Mouse (Mus musculus) G1E-ER4 (cell line): Measurements from ENCODE around the gene Lrrc74a. TPM values are rescaled to one million over a fixed set of nuclear protein-coding genes. Genes with fewer than 3 reads are reported as not detected.

ENCODE experiments used
- GATA1 ChIP-seq: IDR thresholded peaks from one replicate; pipeline ENCODE4 v1.8.0; 2012; ENCODE audit warnings: low read length, inconsistent platforms
- polyA plus RNA-seq: library from polyadenylated mRNA; stranded (reverse); fragments of >175 nt; gene quantifications from 2 replicates; pipeline ENCODE4 v1.2.3, GENCODE M21; 2012

Gene Lrrc74a
- polyA plus RNA-seq, 1 experiment: not detected

- TF ChIP-seq GATA1: no peak
Measured at GRCm38 (mm10) chr12:86794331-86794730, 60.2 kb downstream of the Lrrc74a start.

- TF ChIP-seq GATA1: no peak
Measured at GRCm38 (mm10) chr12:86795076-86795837, 61.1 kb downstream of the Lrrc74a start.

GRCm38 (mm10) chr12:86795838-86796232, 61.7 kb downstream of the Lrrc74a start:
- TF ChIP-seq GATA1: no peak

- no peak for TF ChIP-seq GATA1
Measured at GRCm38 (mm10) chr12:86796351-86796750, 62.2 kb downstream of the Lrrc74a start.

GRCm38 (mm10) chr12:86797771-86798170, 63.6 kb downstream of the Lrrc74a start:
- no peak for TF ChIP-seq GATA1

- TF ChIP-seq GATA1: no peak
Measured at GRCm38 (mm10) chr12:86798773-86799540, 64.8 kb downstream of the Lrrc74a start.

GRCm38 (mm10) chr12:86799786-86800185, 65.6 kb downstream of the Lrrc74a start:
- no peak for TF ChIP-seq GATA1

- no peak for TF ChIP-seq GATA1
Measured at GRCm38 (mm10) chr12:86800336-86800735, 66.2 kb downstream of the Lrrc74a start.

- TF ChIP-seq GATA1: peak; percentile 70
Measured at GRCm38 (mm10) chr12:86800765-86801147, 66.6 kb downstream of the Lrrc74a start.

- TF ChIP-seq GATA1: no peak
Measured at GRCm38 (mm10) chr12:86801148-86802004, 67.2 kb downstream of the Lrrc74a start.

GRCm38 (mm10) chr12:86802005-86802671, 68.0 kb downstream of the Lrrc74a start:
- TF ChIP-seq GATA1: no peak

- TF ChIP-seq GATA1: no peak
Measured at GRCm38 (mm10) chr12:86802899-86803298, 68.7 kb downstream of the Lrrc74a start.

GRCm38 (mm10) chr12:86803651-86804307, 69.6 kb downstream of the Lrrc74a start:
- no peak for TF ChIP-seq GATA1

- TF ChIP-seq GATA1: no peak
Measured at GRCm38 (mm10) chr12:86804308-86804700, 70.1 kb downstream of the Lrrc74a start.

GRCm38 (mm10) chr12:86804857-86805256, 70.7 kb downstream of the Lrrc74a start:
- no peak for TF ChIP-seq GATA1
